Mouse (Mus musculus) intestine, embryonic 16.5 days (tissue): Measurements from ENCODE around the gene Bag6. TPM values are rescaled to one million over a fixed set of nuclear protein-coding genes. Genes with fewer than 3 reads are reported as not detected.

ENCODE experiments used
- ATAC-seq: fragments of 200-750 bp; cut with Nextera tagmentation; 2 replicates; pipeline ENCODE4 v1.8.0; 2017; ENCODE audit warnings: moderate TSS enrichment, moderate library complexity
- H3K27ac ChIP-seq: fragments of 300-500 bp; sonication (generic); 2 replicates; pipeline ENCODE4 v1.5.1; 2014; ENCODE audit warnings: mild to moderate bottlenecking, low read length
- H3K27me3 ChIP-seq: fragments of 300-500 bp; sonication (generic); replicated peaks from 2 replicates; pipeline ENCODE4 v1.6.1; 2014; ENCODE audit warnings: low read length, control low read depth, mixed read lengths; ENCODE audit not compliant: control insufficient read depth, insufficient read depth
- H3K36me3 ChIP-seq: fragments of 300-500 bp; sonication (generic); 2 replicates; pipeline ENCODE4 v1.6.1; 2014; ENCODE audit warnings: low read length, control low read depth; ENCODE audit not compliant: control insufficient read depth, insufficient read depth
- H3K4me1 ChIP-seq: fragments of 300-500 bp; sonication (generic); 2 replicates; pipeline ENCODE4 v1.6.1; 2014; ENCODE audit warnings: low read length, control low read depth, mixed read lengths; ENCODE audit not compliant: control insufficient read depth, insufficient read depth
- H3K4me2 ChIP-seq: fragments of 300-500 bp; sonication (generic); 2 replicates; pipeline ENCODE4 v1.6.1; 2014; ENCODE audit warnings: low read depth, low read length, control low read depth
- H3K4me3 ChIP-seq: fragments of 300-500 bp; sonication (generic); 2 replicates; pipeline ENCODE4 v1.5.1; 2014; ENCODE audit warnings: mild to moderate bottlenecking, low read length
- H3K9ac ChIP-seq: fragments of 300-500 bp; sonication (generic); 2 replicates; pipeline ENCODE4 v1.6.1; 2014; ENCODE audit warnings: low read depth, low read length
- H3K9me3 ChIP-seq: fragments of 300-500 bp; sonication (generic); 2 replicates; pipeline ENCODE4 v1.6.1; 2016; ENCODE audit warnings: low read length, control low read depth; ENCODE audit not compliant: control insufficient read depth
- WGBS: fragments of 180-500 bp; shearing (Covaris S2); extraction: QIAGEN DNeasy Blood & Tissue Kit; methylation state at CpG from one replicate; pipeline ENCODE4 v1.1.7; 2014; 5-methylcytosine and 5-hydroxymethylcytosine counted together
- microRNA-seq: library from miRNA; unstranded; fragments of <30 nt; microRNA quantifications from one replicate; pipeline ENCODE4, GENCODE M21; 2016
- polyA plus RNA-seq: library from polyadenylated mRNA; unstranded; fragments of >200 nt; fragmentation: Nextera tagmentation; extraction: Ambion mirVana; gene quantifications from 2 replicates; pipeline ENCODE4 v1.2.1, GENCODE M21; 2015

The Bag6 gene
- polyA plus RNA-seq, 1 experiment from 2014 or later = 37.5 TPM

- peak within 1 kb of the TSS; percentile 95; the same call in 1 of the 2 replicates for H3K4me2 ChIP-seq
- H3K27ac ChIP-seq = peak within 1 kb of the TSS; percentile 16; the same call in 1 of the 2 replicates
- peaks cover 9% of the 10 kb centered on the region for H3K27me3 ChIP-seq
- 0 out of 2 replicates have a peak within 1 kb of the TSS, but pooled peaks have one; percentile 67 for H3K9ac ChIP-seq
- WGBS = 43% methylated on average over 28 of the region's 28 CpGs
- no peaks in the 10 kb centered on the region for H3K36me3 ChIP-seq
- peak within 1 kb of the TSS; percentile 52 for H3K4me3 ChIP-seq
- peaks cover 13% of the 10 kb centered on the region for H3K4me1 ChIP-seq
- peak; percentile 16; the same call in 1 of the 2 replicates for ATAC-seq
- no peaks in the 10 kb centered on the region for H3K9me3 ChIP-seq
These were observed 59.2 kb downstream of the Bag6 start, which contains the start of gene Ltb for GRCm38 (mm10) chr17:35193881-35194843. Ltb (plus strand) TSS chr17:35194439.

- WGBS = 34% methylated on average over 19 of the region's 19 CpGs
- H3K4me2 ChIP-seq = peak overlapping the region; percentile 95
- H3K27ac ChIP-seq = peak overlapping the region; percentile 16; the same call in 1 of the 2 replicates
- H3K9me3 ChIP-seq = no peaks in the 10 kb centered on the region
- peak overlapping the region; percentile 67 for H3K9ac ChIP-seq
- peaks cover 13% of the 10 kb centered on the region for H3K4me1 ChIP-seq
- H3K36me3 ChIP-seq = no peaks in the 10 kb centered on the region
- 0 out of 2 replicates have a peak, but pooled peaks have one; percentile 24 for ATAC-seq
- H3K4me3 ChIP-seq = peak overlapping the region; percentile 52
- H3K27me3 ChIP-seq = peaks cover 9% of the 10 kb centered on the region
These were observed 60.1 kb downstream of the Bag6 start for GRCm38 (mm10) chr17:35194844-35195630.

GRCm38 (mm10) chr17:35195631-35196320, 60.8 kb downstream of the Bag6 start:
- peak overlapping the region; percentile 52 for H3K4me3 ChIP-seq
- peaks cover 13% of the 10 kb centered on the region for H3K4me1 ChIP-seq
- WGBS = 2% methylated on average over 66 of the region's 66 CpGs
- peak overlapping the region; percentile 95 for H3K4me2 ChIP-seq
- H3K9ac ChIP-seq = peak overlapping the region; percentile 67
- no peak overlapping the region for H3K27ac ChIP-seq
- H3K36me3 ChIP-seq = no peaks in the 10 kb centered on the region
- H3K9me3 ChIP-seq = no peaks in the 10 kb centered on the region
- peak; percentile 84 for ATAC-seq
- H3K27me3 ChIP-seq = peaks cover 14% of the 10 kb centered on the region

- no peaks in the 10 kb centered on the region for H3K36me3 ChIP-seq
- H3K27ac ChIP-seq = no peak overlapping the region
- WGBS = 33% methylated on average over 9 of the region's 9 CpGs
- peak overlapping the region; percentile 52 for H3K4me3 ChIP-seq
- H3K9me3 ChIP-seq = no peaks in the 10 kb centered on the region
- peaks cover 13% of the 10 kb centered on the region for H3K4me1 ChIP-seq
- ATAC-seq = 0 out of 2 replicates have a peak, but pooled peaks have one; percentile 26
- H3K27me3 ChIP-seq = peaks cover 16% of the 10 kb centered on the region
- peak overlapping the region; percentile 95 for H3K4me2 ChIP-seq
- H3K9ac ChIP-seq = peak overlapping the region; percentile 67
These were observed 61.3 kb downstream of the Bag6 start for GRCm38 (mm10) chr17:35196321-35196641.

Small RNA genes within 50 kb of the gene (microRNA-seq; reads per million reads assigned to microRNA genes)
- gene Mir6973a = not detected

Other genes with a start within 250 kb of the Bag6 start
- 26.5 and 36.0 TPM in 2 replicates for gene C2, start 236.9 kb upstream of the Bag6 start, polyA plus RNA-seq
- 59.8 and 61.9 TPM in 2 replicates for gene Ehmt2, start 236.7 kb upstream of the Bag6 start, polyA plus RNA-seq
- gene Slc44a4, start 220.7 kb upstream of the Bag6 start, polyA plus RNA-seq = 108 and 134 TPM in 2 replicates
- gene Neu1, start 203.9 kb upstream of the Bag6 start, polyA plus RNA-seq = 226 and 301 TPM in 2 replicates
- 0.22 and 0.24 TPM in 2 replicates for gene Hspa1b, start 175.9 kb upstream of the Bag6 start, polyA plus RNA-seq
- gene Gm20481, start 165.3 kb upstream of the Bag6 start, polyA plus RNA-seq = not detected in 2 replicates
- gene Hspa1a, start 163.0 kb upstream of the Bag6 start, polyA plus RNA-seq = 6.3 and 6.6 TPM in 2 replicates
- gene Hspa1l, start 162.5 kb upstream of the Bag6 start, polyA plus RNA-seq = 0.38 and 0.57 TPM in 2 replicates
- gene Lsm2, start 153.3 kb upstream of the Bag6 start, polyA plus RNA-seq = 159 and 181 TPM in 2 replicates
- 112 and 119 TPM in 2 replicates for gene Vars, start 134.2 kb upstream of the Bag6 start, polyA plus RNA-seq
- gene Vwa7, start 118.6 kb upstream of the Bag6 start, polyA plus RNA-seq = 0.18 and 0.27 TPM in 2 replicates
- 11.3 TPM in 2 replicates for gene Sapcd1, start 107.2 kb upstream of the Bag6 start, polyA plus RNA-seq
- gene Msh5, start 88.4 kb upstream of the Bag6 start, polyA plus RNA-seq = 3.6 and 4.4 TPM in 2 replicates
- gene Clic1, start 85.2 kb upstream of the Bag6 start, polyA plus RNA-seq = 405 and 416 TPM in 2 replicates
- 146 and 170 TPM in 2 replicates for gene Ddah2, start 76.1 kb upstream of the Bag6 start, polyA plus RNA-seq
- 0.24 TPM in 1 of 2 replicates, not detected in the other for gene Ly6g6c, start 69.8 kb upstream of the Bag6 start, polyA plus RNA-seq
- 0.37 and 0.40 TPM in 2 replicates for gene Mpig6b, start 69.0 kb upstream of the Bag6 start, polyA plus RNA-seq
- gene Ly6g6e, start 58.3 kb upstream of the Bag6 start, polyA plus RNA-seq = 3.4 and 3.8 TPM in 2 replicates
- gene Ly6g6d, start 57.1 kb upstream of the Bag6 start, polyA plus RNA-seq = 4.3 and 5.6 TPM in 2 replicates
- gene Ly6g6f, start 49.6 kb upstream of the Bag6 start, polyA plus RNA-seq = 0.16 and 0.23 TPM in 2 replicates
- gene Abhd16a, start 45.9 kb upstream of the Bag6 start, polyA plus RNA-seq = 107 and 108 TPM in 2 replicates
- not detected in 2 replicates for gene Ly6g5c, start 26.9 kb upstream of the Bag6 start, polyA plus RNA-seq
- 0.56 and 0.66 TPM in 2 replicates for gene Ly6g5b, start 19.8 kb upstream of the Bag6 start, polyA plus RNA-seq
- 16.8 and 21.3 TPM in 2 replicates for gene Gpank1, start 13.7 kb upstream of the Bag6 start, polyA plus RNA-seq
- 246 and 254 TPM in 2 replicates for gene Csnk2b, start 13.1 kb upstream of the Bag6 start, polyA plus RNA-seq
- gene D17H6S53E, start 8.8 kb upstream of the Bag6 start, polyA plus RNA-seq = 15.4 and 18.3 TPM in 2 replicates
- 9.4 and 20.2 TPM in 2 replicates for gene Apom, start 3.1 kb upstream of the Bag6 start, polyA plus RNA-seq
- gene Prrc2a, start 29.7 kb downstream of the Bag6 start, polyA plus RNA-seq = 103 TPM in 2 replicates
- 17.4 and 19.4 TPM in 2 replicates for gene Aif1, start 40.9 kb downstream of the Bag6 start, polyA plus RNA-seq
- gene Lst1, start 53.3 kb downstream of the Bag6 start, polyA plus RNA-seq = 16.9 and 17.1 TPM in 2 replicates
- gene Ltb, start 59.3 kb downstream of the Bag6 start, polyA plus RNA-seq = 4.4 and 4.7 TPM in 2 replicates
- 0.18 and 0.23 TPM in 2 replicates for gene Tnf, start 66.8 kb downstream of the Bag6 start, polyA plus RNA-seq
- gene Lta, start 70.2 kb downstream of the Bag6 start, polyA plus RNA-seq = 0.99 and 1.2 TPM in 2 replicates
- 0.29 and 0.46 TPM in 2 replicates for gene Gm16181, start 85.7 kb downstream of the Bag6 start, polyA plus RNA-seq
- gene Atp6v1g2, start 98.5 kb downstream of the Bag6 start, polyA plus RNA-seq = 4.7 and 4.8 TPM in 2 replicates
- 8.9 and 9.2 TPM in 2 replicates for gene Nfkbil1, start 100.6 kb downstream of the Bag6 start, polyA plus RNA-seq
- gene Ddx39b, start 106.6 kb downstream of the Bag6 start, polyA plus RNA-seq = 325 and 376 TPM in 2 replicates
- 238 and 255 TPM in 2 replicates for gene H2-D1, start 127.6 kb downstream of the Bag6 start, polyA plus RNA-seq
- 8.8 and 12.8 TPM in 2 replicates for gene H2-Q1, start 185.2 kb downstream of the Bag6 start, polyA plus RNA-seq
- 136 and 184 TPM in 2 replicates for gene H2-Q2, start 207.1 kb downstream of the Bag6 start, polyA plus RNA-seq
- 4.8 and 5.1 TPM in 2 replicates for gene H2-Q4, start 244.4 kb downstream of the Bag6 start, polyA plus RNA-seq